Mouse (Mus musculus) myocyte (in vitro differentiated cells): ENCODE measurements around the gene Vmn2r92.
"Not testable (repeated sequence)": the region's sequence is repeated elsewhere in the genome, so short reads cannot be mapped to it uniquely, and the experiment has no call there.

ENCODE experiments used
- E2F4 ChIP-seq: IDR thresholded peaks from one replicate; pipeline ENCODE4 v1.6.1; 2011; ENCODE audit warnings: mild to moderate bottlenecking, control low read depth, moderate library complexity; ENCODE audit not compliant: insufficient read depth
- MAX ChIP-seq: IDR thresholded peaks from one replicate; pipeline ENCODE4 v1.6.1; 2011; ENCODE audit warnings: low read depth, mild to moderate bottlenecking, control low read depth
- MYOD1 ChIP-seq, 3 experiments: IDR thresholded peaks; one replicate each; pipeline ENCODE4 v1.6.1; 2011; ENCODE audit warnings: control low read depth in 2 of 3, low read depth in 2 of 3, mild to moderate bottlenecking in 2 of 3, moderate library complexity in 1 of 3; ENCODE audit not compliant: insufficient read length in 2 of 3, control insufficient read depth in 1 of 3
- POLR2A ChIP-seq: IDR thresholded peaks from one replicate; pipeline ENCODE4 v1.6.1; 2011; ENCODE audit warnings: low read depth, mild to moderate bottlenecking, control low read depth, moderate library complexity; ENCODE audit not compliant: insufficient read length
- POLR2AphosphoS2 ChIP-seq: IDR thresholded peaks from one replicate; pipeline ENCODE4 v1.6.1; 2011; ENCODE audit warnings: low read depth, control low read depth; ENCODE audit not compliant: insufficient read length
- REST ChIP-seq: IDR thresholded peaks from one replicate; pipeline ENCODE4 v1.6.1; 2011; ENCODE audit warnings: mild to moderate bottlenecking, control low read depth, moderate library complexity; ENCODE audit not compliant: insufficient read depth, insufficient read length
- TCF12 ChIP-seq: IDR thresholded peaks from one replicate; pipeline ENCODE4 v1.6.1; 2011; ENCODE audit warnings: mild to moderate bottlenecking, control low read depth; ENCODE audit not compliant: poor library complexity, insufficient read depth, severe bottlenecking
- USF1 ChIP-seq: IDR thresholded peaks from one replicate; pipeline ENCODE4 v1.6.1; 2011; ENCODE audit warnings: low read depth, mild to moderate bottlenecking, control low read depth, moderate library complexity

- not testable (repeated sequence) for TF ChIP-seq POLR2AphosphoS2; MYOD1 (IDR thresholded peaks at IDR 0.05; ENCODE audit: control insufficient read depth in 1 of 3, insufficient read length in 2 of 3, low read depth in 2 of 3); POLR2A; USF1; MAX; TCF12; REST; E2F4
Observed at GRCm38 (mm10) chr17:18102265-18102664, 49.4 kb upstream of the Vmn2r92 start.
